Mouse (Mus musculus) retina, postnatal 7 days (tissue): ENCODE results near the gene Aldh18a1.
"Not testable (repeated sequence)": the region's sequence is repeated elsewhere in the genome, so short reads cannot be mapped to it uniquely, and the experiment has no call there.

ENCODE experiments used
- DNase-seq: peaks from one replicate; pipeline ENCODE4 v3.0.0-alpha.2; 2012; ENCODE audit warnings: low read depth, low spot score

The Aldh18a1 gene

DNA sequence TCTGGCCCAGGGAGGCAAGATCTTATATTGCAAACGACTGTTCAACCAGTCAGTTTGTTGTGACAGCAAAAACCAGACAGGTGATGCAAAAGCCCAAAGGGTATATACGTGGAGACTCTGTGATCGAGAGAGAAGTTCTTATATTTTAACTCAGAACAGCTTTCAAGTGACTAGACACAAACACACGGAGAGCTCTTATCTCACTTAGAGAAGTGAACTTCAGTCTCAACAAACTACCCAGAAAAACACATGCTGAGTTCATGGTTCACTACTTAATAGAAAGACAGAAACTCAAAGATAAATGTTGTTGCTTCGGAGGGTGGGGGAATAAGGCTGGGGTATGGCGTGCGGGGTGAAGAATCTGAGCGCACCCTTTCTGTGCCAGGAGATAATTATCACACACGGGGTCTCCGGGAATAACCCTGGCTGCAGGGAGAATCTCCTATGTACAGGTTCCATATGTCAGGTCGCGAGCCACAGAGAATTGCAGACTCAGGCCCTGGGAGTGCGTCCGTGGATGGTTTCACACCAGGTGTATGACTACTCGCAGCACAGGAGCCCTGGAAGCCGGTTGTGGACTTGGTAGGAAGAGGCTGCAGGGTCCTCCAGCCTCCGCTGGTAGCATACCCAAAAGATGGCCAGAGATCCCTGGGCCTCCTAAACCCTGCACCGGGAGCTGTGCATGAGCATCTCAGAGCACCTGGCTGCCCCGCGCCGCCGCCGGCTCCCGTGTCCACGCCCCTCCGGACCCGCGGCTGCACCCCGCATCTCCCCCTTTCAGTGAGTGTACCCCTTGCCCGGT lies 571 bp downstream of the Aldh18a1 start:
- DNase-seq = no peak

DNA sequence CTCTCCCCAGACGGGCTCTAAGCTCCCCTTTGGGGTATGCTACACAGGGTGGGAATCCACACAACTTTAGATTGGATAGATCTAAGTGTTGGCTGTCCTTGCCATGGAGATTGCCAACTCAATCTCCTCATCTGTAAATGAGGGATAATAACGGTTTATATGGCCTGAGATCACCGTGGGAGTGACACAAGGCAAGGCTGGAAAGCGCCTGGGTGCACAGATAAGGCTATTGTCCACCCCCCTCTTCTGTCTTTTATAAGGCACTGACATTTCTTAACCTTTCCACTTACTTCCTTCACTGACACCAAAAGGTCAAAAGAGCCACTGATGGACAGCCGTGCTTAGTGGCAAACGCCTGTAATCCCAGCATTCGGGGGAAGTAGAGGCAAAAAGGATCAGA lies 1.4 kb downstream of the Aldh18a1 start:
- no peak for DNase-seq

DNA sequence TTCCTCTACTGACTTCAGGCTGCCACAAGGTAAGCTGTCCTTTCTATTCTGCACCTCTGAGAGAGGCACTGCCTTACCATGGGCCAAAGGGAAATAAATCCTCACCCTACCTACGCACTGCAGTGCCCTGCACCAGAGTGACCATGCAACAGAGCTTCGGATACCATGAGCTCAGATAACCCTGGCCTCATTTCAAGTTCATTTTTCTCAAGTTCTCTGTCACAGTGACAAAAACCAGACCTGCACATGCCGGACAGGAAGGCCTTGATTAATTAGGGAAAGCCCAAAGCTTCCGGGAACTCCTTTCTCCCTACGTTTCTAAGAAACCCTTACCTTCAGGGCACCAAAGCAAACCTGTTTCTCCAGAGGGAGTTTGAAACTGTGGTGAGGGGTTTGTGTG lies 6.6 kb downstream of the Aldh18a1 start:
- no peak for DNase-seq

DNA sequence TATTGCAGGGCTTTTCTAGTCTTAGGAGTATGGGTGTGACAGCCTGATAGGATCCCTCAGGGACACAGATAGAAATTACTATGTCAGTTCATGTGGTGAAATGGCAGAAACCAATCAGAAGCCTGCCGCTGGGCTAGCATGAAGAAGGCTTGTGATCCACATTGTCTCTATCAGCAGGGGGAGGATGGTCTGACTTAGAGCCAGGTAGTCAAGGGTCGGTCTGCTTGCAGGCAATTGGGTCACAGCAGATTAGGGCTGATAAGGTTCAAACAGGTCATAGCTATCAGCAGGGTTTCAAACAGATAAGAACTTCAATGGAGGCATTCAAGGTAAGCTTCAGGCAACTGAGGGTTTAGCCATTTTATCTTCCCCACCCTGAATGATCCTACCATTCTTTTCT lies 7.4 kb downstream of the Aldh18a1 start:
- no peak for DNase-seq

DNA sequence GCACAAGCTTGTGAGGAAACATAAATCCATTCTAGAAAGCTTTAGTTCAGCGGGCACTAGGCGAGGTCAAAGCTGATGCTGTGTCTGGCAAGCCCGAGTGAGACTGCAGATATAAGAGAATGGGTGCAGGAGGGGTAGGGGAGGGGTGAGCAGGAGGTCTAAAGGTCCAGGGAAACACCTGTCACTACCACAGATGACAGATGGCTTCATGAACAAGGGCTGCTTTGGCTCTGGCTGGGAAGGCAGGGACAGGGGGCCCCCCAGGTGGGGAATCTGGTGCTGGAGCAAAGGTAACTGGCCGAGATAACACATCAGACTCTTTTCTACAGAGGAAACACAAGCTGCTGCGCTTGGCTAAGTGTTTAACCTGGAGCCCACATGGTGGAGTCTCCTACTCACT lies 12.8 kb downstream of the Aldh18a1 start:
- DNase-seq = no peak

DNA sequence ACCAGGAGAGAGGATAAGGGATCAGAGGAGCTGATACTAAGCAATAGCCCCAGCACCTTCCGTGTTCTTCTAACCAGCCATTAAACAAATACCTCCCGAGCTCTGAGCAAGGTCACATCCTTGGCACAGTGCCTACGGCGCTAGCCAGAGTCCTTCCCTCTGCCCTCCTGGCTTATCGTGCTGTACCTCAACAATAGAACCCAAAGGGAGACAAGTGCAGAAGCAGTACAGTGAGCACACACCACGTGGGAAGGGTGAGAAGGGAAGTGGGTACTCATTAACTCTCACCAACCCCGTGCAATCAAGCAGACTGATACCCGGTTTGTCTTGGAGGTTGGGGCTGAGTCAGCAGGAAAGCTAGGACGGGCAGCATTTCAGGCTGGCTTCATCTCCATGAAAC lies 17.5 kb downstream of the Aldh18a1 start:
- no peak for DNase-seq

DNA sequence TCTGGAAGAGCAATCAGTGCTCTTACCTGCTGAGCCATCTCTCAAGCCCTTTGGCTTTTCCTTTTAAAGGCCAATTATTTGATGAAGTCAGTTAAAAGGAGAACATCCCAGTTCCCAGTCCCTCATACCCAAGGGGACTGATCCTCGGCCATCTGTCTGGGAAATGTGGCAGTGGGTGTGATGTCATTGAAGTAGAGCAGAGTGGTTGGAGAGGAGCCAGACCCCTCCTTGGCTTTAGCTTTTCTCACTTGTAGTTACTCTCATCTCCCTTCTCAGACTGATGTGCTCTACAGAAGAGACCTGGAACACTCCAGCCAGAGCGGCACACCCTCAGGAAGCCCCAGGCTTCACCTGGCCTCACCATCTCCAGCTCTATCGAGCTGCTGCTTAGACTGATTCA lies 20.6 kb downstream of the Aldh18a1 start:
- DNase-seq = no peak

DNA sequence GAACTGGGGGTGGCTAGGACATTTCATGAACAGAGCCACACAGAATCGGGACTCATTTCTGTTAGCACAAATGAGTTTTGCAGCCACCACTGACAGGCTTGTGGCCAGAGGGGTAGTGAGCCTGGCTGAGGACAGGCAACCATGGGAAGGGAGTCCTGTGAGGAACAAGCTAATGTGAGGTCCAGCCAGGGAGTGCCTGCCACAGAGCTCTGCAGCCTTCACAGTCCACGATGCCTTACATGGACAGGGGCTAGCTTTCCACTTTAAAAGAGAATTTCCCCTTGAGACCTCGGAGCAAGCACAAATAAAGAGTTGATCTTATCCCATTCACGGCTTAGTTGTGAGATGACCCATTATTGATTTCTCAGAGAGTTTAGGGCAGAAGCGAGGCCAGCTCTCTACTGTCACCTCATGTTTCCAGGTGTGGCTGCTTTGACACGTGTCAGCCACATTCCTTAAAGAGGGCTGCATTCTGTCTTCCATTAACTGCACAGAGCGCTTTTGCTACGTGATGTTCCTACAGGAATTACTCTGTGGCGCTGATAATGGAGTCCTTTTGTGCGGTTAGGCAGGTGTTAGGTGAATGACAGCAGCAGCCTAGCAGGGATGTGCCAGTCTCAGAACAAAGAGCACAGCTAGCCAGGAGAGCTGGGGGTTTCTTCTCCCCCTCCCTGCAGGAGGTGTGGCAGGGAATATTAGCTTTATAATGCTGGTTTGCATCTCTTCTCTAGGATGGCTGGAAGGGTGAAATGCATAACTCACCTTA lies 24.2 kb downstream of the Aldh18a1 start:
- no peak for DNase-seq

DNA sequence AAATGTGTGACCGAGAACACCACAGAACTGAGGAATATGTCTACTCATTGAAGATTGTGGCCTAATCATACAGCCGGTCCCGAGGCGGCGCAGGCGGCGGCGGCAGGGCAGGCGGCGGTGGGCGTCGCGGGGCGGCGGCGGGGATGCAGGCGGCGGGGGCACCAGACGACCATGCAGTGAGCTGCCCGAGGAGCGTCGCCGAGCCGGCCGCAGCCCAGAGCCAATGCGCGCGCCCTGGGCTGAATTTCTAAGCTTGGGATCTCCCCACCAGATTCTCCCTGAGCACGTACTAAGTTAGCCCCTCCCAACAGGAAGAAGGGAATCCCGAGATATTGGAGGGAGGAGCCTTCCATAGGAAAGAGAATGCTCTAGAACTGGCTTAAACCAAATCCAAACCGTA lies 26.7 kb downstream of the Aldh18a1 start:
- not testable (repeated sequence) for DNase-seq

DNA sequence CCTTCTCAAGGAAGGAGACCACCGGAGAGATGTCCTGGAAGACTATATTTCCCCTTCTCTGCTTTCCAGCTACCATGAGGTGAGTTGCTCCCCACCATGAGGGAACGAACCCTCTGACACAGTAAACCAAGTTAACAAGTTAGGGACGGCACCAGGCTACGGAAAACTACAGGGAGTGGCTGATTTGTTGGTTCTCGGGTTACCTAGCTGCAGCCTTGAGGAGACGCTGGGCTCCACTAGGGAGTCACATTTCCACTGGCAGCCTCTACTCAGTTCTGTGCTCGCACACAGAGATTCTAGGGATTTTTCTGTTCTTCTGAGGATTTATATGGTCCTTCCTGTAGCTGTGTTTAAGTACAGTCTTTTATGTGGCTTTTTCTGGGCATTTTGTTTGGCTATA lies 32.2 kb downstream of the Aldh18a1 start:
- DNase-seq = no peak

DNA sequence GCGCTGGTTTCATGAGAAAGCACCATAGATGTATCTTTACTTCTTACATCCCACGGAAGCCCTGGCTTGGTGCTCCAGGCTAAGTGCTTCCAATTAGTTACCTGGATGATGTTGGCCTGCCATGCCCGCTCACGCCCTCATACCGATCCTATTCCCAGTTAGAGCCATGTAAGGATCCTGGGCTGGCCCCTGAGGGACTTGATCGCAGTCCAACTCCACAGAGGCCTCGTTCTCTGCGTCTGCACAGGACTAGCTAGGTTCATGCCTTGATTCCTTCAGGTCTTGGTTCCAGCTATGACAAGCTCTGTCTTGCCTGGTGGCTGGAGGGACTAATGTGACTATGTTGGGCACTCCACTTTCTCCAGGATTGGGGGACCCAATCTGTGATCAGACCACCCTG lies 33.1 kb downstream of the Aldh18a1 start:
- DNase-seq = no peak

DNA sequence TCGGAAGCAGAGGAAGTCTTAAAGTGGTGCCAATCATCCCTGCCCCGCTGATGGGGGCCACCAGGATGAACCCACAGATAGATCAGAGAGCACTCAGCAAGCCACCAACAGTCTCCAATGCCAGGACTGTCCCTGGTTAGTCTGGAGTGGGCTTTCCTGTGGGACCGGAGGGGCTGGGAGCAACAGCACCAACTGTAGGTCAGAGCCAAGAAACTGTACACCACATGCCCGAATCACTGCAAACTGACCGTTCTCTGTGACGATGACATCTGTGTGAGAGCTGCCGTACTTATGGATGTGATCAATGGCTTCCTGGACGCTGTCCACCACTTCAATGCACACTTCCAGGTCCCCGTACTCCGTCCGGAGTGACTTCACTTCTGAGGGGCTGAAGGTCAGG lies 33.9 kb downstream of the Aldh18a1 start:
- no peak for DNase-seq

DNA sequence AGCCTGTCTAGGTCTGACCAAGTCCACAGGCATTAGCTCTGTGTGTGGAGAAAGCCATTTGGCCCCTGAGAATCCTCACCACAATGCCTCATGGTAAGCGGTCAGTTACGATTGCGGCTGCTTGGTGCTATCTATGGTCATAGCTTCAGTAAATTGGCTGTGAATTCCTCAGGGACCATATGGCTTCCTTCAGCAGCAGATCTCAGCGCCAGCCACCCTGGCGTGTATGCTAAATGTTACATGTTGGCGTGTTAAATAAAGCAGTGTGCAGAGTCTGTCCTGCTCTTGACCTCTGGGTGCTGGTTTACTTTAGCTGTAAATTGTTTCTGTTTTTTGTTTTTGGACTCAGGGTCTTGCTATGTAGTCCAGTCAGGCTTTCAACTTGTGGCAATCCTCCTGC lies 34.4 kb downstream of the Aldh18a1 start:
- no peak for DNase-seq

DNA sequence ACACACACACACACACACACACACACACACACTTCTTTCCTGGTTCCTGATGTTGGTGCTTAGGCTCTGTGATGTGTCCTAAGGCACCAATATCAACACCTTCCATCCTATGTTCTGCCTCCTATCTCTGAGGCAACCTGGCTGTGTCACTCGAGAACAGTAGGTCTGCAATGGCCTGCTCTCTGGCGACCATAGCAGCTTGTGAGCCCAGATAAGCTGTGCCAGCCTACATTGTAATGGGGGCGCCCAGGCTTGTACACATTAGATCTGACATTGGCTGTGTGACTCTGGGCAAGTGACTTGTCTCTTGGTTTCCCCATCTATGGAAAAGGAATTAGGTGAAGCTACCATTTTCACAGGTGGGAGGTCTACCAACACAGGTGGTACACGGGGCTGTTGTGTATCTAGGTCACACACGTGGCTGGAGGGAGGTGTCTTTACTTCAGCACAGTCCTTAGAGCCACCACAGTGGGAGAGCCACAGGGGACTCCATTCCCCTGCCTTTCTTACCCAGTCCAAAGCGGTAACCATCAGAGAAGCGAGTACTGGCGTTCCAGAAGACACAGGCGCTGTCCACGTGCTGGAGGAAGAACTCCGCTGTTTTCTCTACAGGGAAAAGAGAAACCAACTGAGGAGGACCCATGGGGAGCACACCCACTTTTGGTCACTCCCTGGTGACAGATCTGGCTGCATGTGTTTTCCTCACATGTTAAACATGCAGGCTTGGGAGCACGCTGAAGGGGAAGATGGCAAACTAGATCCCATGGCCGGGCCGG lies 35.1 kb downstream of the Aldh18a1 start:
- DNase-seq = no peak

DNA sequence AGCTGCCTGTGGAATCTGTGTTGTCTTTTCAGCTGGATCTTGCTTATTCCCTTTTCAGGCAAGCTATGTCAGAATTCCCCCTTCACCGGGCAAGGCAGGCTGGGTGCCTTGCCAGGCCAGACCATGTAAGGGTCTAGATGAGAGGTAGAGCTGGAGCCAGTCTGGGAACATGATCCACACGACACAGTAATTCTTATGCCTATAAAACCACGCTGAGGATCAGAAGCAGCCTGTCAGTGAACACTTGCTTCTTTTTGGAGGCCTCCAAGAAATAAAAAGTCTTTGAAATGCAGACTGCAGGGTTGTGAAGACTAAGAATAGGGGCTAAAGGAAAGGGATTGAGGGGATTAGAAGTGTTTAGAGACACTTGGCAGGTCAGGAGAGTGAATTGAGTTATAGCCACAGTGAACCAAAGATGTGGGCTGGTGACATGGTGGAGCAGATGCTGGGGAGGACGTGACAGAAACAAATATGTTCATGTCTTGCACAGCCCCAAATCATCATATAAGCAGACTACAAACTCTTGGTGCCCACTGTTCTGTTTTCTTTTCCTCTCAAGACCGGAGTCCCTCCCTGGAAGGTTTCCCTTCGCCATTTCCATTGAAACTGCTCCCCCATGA lies 38.6 kb downstream of the Aldh18a1 start:
- DNase-seq = no peak

DNA sequence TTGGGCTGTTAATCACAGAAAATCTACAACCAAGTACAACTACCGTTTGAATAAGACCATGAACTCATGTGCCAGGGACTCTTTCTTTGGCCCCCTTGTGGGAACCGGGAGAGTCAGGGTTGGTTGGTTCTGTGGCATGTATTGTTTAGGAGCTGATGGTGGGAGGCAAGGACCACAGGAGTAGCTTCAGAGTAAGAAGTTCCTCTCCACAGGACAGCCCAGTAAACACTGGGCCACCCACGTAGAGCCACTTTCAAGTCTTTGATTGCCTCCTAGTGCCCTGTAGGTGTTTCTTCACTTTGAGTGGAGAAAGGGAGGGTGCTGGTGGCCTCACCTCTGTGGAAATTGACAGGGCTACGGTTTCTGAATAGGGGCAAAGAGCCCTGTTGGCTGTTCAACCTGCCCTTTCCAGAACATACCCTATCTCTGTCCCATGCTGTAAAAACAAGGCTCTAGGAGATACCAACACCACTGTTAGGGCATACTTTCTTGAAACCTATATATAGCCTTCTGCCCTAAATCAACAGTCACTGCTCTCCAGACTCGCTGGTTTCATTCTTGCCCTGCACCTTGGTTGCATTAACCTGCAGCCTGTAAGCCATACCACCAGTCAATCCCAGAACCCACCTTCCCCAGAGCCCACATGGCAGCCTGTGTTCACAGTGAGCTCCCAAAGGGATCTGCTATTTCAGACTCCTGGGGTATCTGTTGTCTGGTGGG lies 39.3 kb downstream of the Aldh18a1 start:
- DNase-seq = no peak

DNA sequence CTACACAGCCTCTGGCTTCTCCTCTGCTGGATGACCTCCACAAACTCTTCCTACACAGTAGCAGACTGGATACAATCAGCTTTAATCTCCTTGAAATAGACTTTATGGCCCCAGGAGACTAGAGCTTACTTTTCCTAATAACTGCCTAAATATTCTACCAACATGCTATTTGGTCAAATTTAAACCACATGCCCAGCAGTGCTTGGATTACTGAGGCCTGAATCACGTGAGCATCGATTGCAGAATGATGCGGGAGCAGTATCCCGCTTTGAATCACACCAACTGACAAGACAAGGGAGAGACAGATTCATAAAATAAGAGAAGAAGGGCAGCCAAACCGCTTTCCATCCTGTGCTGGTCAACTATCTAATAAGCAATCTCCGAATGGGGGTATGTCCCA lies 39.9 kb downstream of the Aldh18a1 start:
- DNase-seq = no peak

DNA sequence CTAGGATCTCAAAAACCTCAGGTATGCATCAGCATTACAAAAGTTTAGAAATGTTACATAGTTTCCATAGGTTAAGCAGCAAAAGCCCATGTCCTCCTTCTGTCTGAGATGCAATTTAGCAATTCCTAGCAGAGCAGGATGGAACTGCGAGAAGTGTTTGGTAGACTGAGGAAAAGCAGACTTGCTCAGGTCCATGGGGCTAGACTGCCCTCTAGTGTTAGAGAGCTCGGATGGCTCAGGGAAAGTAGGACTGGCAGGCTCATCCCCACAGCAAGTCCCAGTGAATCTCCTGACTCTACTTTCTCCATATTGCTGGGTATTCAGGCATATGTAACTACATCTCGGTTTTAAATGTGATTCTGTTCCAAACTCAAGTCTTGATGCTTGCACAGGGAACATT lies 43.4 kb downstream of the Aldh18a1 start:
- DNase-seq = peak; percentile 54

DNA sequence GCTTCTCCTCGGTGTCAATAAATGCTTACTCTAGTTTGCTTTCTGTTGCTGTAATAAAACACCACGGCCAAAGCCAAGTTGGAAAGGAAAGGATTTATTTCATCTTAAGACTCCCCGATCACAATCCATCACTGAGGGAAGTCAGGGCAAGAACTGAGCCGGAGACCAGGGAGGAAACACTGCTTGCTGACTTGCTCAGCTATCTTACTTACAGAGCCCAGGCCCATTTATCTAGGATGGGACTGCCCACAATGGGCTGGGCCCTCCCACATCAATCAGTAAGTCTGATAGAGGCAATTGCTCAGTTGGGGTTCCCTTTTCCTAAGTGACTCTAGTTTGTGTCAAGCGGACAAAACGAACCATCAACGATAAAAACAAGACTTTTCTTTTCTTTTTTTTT lies 45.5 kb downstream of the Aldh18a1 start:
- no peak for DNase-seq

DNA sequence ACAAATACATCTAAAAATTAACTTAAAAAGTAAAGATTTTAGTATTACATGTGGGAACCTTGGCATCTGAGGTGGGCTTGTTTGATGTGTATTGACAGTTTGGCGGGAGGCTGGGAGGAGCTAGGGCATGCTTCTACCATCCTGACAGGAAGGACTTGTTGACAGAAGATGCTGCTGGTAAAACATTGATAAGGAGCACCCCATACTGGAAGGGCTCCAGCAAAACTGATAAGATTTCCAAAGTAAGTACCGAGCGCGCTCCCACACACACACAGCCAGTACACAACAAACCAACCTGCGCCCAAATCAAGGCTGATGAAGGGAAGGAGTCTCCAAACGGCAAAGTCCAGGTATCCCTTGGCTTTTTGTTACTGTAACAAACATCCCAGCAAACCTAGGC lies 51.7 kb downstream of the Aldh18a1 start:
- no peak for DNase-seq

DNA sequence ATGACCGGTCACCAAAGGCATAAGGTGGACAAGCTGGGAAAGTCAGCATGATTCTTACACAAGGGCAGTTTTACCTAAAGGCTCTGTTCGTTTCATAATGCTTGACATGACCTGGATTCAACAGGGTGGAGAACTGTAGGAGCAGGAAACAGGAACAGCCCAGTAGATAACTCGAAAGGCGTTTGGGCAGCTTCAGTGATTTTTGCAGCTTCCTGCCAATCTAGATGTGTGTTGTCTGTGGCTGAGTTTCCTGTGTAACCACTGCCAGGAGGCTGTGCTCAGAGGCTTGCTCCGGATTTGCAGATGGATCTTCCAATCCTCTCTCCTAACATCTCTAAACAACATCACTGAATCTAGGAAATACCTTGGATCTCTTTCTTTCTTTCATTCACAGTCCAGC lies 55.7 kb downstream of the Aldh18a1 start:
- no peak for DNase-seq
